Mouse (Mus musculus) heart, postnatal 36 days (tissue): ENCODE measurements around the gene Smarcad1. TPM values are rescaled to one million over a fixed set of nuclear protein-coding genes. Genes with fewer than 3 reads are reported as not detected.

Source experiments
- DNase-seq, 2 experiments: peaks; one replicate each; pipeline ENCODE4 v3.0.0; 2021 to 2022
- intact Hi-C: fragments of 180-260 bp; cut with DNase I; formaldehyde crosslinking; loops from one replicate; pipeline ENCODE4 v1.15.1; 2025
- total RNA-seq, 2 experiments: library from RNA; stranded (reverse); gene quantifications; 2 replicates each; pipeline ENCODE4 v1.2.3; 2021

Smarcad1 gene
- total RNA-seq, 2 experiments from 2014 or later, result 19.0 to 20.3 TPM

DNA sequence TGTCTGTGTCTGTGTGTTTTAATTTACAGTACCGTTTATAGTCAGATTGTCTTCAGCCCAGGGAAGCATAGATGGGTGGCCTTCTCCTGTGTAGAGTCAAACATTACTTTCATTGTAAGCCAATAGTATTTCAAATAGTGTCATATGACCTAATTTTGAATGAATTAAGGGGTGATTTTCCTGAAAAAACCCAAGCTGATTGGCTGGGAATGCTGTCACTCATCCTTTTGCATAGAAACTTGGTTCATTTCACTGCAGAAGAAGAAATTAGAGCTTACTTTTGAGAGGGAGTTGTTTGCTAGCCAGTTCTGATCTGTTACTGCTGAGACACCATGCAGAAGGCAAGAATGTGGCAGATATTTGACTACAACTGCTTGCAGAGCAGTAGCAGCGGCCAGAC, 32.8 kb downstream of the Smarcad1 start:
- intact Hi-C loops, result loop anchor here (5.0 kb wide), 1 partner anchor 103 kb away; no protein-coding TSS in a partner anchor
- no peak for DNase-seq

DNA sequence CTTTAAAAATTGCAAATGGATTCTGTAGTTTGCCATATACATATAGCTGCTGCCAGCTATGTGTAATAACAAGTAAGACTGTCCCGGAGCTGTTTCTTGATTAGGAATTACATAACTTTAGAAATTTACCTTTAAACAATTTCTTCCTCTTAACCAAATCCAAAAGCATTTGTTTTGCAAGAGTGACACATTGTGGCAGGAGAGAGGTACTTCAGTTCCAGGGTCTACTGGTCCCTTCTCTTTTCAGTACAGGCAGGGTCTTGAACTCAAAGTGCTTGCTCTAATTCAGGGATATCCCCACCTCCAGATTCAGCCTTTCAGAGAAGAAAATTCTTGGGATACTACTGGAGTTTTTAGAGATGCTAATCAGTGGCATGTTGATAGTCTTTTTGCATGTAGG, 36.8 kb downstream of the Smarcad1 start:
- DNase-seq, result no peak
- intact Hi-C loops, result loop anchor here (5.0 kb wide), 1 partner anchor 107 kb away; no protein-coding TSS in a partner anchor

DNA sequence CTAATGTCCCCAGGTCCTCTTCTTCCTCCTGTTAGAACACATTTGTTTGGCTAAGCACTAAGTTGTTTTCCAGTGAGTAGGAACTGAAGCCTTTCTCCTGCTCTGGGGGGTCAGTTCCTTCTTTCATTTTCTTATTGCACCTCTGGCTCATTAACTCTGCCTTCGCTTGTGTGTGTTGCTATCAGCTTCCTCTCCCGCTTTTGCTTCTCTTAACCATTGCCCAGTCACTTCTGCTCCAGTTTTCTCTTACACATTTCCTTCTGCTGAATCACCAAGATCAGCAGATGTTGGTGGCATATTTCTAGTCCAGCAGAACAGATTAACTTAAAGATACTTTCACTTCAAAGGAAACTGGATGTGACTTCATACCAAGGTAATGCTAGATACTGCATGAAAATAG, 72.5 kb downstream of the Smarcad1 start:
- intact Hi-C loops, result no loop called here
- DNase-seq, result no peak

DNA sequence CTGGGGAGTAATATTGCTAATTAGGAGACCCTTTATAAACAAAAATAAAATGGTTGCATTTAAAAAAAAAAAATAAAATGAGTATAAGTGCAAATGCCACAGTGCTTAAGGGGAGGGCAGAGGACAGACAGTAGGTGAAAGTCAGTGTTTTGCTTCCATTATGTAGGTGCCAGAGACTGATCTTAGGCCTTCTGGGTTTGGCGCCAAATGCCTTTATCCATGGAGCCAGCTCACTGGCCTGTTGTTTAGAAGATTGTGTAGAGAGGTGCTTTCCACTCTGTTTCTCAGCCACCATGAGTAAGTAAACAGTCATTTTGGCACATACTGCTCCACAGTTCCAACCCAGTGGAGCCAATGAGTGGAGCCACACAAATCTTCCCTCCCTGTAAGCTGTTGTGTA, 75.2 kb downstream of the Smarcad1 start:
- intact Hi-C loops, result no loop called here

DNA sequence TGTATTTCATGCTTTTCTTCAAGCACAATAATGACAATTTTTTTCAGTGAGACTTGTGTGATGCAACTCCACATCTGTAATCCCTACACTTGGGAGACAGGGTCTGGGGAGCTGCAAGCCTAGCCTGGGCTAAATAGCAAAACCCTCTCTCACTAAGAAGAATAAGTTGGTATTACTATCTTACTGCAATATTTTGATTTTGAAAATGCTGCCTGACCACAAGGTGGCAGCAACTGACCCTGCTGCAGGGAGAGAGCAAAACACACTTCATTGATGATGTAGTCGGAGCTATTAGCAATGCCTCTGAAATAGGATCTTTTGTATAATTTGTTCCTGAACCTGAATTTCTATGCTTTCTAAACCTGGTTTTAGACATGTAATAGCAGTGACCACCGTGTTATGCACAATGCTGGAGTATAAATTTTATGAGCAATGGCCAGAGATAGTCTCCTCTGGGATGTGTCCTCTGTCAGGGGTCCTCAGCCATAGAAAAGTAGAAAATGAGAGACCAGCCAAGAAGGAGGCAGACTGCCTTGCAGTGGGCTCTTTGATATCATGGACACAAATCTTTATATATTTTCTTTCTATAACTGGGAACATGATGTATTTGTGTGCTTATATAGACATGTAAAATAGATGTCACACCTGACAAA, 83.8 kb downstream of the Smarcad1 start:
- peak; percentile 33 to 43 for DNase-seq
- intact Hi-C loops, result loop anchor here (1.0 to 5.0 kb wide), 3 partner anchors 326 to 1407 kb away; no protein-coding TSS in a partner anchor

More for the DNA sequence above, 75.2 kb downstream of the Smarcad1 start:
- DNase-seq, result no peak

DNA sequence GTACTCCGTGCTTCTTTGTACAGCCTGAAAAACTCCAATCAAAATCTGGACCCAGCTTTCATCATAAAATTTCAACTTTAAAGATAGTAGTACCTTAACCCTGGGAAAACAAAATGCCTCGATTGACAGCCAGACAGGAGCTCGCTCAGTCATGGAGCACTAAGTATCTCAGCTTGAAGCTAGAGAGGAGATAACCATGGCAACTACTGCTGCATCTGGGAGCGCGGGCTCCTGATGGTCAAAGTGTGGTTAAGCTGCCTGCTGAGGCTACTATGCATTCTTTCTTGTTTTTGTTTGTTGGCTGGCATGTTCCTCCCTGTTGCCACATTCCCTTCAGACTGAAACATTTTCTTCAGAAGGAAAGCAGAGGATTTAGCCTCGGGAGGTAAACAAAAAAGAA, 90.0 kb downstream of the Smarcad1 start:
- no peak for DNase-seq
- intact Hi-C loops, result no loop called here

DNA sequence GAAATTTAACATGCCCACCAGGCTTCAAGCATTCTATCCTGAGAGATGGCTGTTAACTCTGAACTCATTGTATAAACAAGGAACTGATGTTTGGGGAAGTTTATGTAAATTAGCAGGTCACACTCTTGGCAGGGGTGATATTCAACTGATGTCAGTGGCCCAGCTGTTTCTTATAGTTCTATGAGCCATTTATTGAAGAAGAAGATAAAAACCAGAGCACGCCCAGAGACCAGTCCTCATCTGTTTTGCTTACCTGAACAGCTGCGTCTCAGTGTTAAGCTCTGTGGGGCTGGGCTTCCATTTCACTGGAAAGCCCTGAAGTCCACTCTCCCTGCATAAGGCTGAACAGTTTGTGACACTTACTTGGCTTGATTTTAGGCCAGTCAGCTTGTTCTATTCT, 95.4 kb downstream of the Smarcad1 start:
- intact Hi-C loops, result no loop called here
- no peak for DNase-seq

DNA sequence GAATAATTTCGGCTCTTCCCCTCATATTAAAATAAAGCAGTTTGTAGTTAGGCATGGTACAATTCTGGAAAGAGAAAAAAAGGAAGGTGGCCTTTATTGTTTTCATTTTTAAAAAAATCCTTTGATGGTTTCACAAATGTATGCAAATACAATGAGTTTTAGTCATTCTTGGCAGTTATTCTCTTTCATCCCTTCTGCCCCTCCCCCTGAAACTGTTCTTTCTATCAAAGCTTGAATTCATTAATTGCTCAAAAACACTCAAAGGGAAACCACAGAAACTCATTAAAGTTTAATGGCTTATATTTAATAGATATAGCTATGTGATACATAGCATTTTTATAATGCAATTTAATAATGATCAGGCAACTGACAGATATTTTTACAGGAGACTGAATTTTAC, 95.9 kb downstream of the Smarcad1 start:
- DNase-seq, result no peak
- intact Hi-C loops, result no loop called here

DNA sequence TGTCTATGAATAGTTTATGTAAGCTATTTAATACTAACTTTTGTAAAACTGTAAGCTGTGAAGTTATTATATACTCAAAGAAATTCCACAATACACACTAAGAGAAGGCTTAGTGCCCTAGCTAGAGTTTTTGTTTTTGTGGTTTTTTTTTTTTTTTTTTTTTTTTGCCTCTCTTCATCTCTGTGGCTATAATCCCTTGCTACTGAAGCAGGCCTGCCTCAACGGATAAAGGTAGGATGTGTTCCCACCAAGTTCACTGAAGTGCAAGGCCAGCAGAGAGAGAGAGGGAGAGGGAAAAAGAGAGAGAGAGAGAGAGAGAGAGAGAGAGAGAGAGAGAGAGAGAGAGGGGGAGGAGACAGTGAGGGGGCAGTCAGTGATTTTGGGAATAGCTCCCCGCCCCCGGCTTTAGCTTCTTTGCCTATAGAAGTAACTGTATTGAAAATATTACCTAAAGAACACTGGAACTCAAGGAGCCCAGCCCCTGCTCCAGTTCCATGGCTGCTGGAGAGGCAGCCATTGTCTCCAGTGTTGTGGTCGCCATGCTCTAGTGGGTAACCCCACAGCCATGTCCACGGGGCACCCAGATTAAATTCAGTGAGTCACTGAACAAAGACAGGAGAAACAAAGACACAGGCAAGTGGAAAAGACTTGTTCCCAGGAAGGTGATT, 97.8 kb downstream of the Smarcad1 start:
- DNase-seq, result no peak
- intact Hi-C loops, result no loop called here

DNA sequence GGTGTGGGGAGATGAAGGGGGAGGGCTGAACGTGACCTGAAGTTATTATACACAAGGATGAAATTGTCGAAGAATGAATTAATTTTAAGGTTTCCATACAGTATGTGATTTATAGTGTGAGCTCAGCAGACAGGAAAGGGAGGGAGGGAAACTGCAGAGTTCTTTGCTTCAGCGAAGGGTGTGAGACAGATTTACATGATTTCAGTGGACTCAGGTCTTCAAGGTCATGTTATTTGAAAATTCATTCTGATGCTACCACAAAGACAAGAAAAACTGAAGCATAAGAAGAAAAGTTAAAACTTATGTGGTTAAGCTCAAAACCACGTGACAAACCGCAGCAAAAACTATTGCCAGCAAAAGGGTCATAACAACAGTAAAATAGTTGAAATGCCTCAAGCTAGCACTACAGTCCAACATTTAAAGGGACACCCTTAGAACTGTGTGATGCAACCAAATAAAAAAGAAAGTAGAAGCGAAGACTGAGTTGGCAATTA, 98.4 kb downstream of the Smarcad1 start:
- no peak for DNase-seq
- intact Hi-C loops, result no loop called here

DNA sequence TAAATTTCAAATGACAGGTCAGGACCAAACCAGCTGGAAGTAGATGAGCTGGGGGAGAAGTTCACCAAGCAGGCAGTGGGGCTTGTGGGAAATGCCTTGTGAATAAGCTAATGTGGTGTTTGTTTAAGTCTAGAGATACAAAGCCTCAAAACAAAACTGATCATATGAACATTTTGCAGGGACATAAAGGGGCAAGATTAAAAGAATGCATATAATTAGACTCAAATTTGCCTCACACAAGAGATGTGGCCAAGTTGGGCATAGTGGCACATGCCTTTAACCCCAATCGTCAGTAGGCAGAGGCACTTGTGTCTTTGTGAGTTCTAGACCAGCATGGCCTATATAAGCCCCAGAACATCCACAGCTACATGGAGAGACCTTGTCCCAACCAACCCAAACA, 99.9 kb downstream of the Smarcad1 start:
- no peak for DNase-seq
- intact Hi-C loops, result no loop called here

DNA sequence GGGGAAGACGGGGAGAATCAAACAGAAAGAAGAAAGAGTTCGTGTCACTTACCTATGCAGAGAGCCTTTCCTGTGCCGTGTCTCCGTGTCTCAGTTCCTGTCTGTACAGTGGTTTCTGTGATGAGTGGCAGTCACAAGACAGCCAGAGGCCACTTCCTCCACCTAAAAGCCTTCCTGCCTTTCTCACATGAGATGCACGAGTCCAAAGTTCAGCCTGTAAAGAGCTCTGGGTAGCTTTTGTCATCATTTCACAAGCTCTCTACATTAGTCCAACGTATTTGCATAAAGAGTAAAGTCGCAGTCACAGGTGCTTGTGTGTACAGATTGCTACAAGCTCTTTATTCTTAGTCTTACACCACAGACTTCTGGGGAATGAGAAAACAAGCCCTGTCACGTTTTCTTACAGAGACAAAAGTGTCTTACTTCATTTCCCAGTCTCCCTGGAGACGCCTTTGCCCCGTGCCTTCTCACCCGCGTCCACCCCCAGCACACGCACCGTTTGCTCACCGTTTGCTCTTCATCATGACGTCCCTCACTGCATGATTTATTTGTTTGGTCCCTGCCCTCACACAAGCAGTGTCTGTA, 102.3 kb downstream of the Smarcad1 start, which contains the start of gene Hpgds:
TSS of gene Hpgds (minus strand) at position 288 of the 585 bp plus-strand sequence.
- intact Hi-C loops, result no loop called here
- peak in 1 of 2 experiments; percentile 7 for DNase-seq

DNA sequence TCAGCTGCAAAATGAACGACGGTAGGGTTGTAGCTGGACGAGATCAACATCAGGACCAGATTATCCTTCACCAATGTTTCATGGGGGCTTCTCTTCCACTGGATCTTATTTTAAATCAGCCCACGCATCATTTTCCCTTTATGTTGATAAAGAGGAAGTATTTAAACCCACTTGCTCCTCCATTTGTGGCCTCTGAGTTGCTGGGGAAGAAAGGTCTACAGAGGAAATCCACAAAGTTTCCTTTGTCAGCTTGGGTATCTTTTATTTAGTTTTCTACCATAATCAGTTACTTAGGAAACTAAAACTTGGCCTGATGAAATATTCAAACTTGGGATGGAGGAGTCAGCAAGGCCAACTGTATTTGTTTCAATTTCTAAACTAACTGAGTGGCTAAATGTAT, 104.0 kb downstream of the Smarcad1 start:
- intact Hi-C loops, result no loop called here
- no peak for DNase-seq

DNA sequence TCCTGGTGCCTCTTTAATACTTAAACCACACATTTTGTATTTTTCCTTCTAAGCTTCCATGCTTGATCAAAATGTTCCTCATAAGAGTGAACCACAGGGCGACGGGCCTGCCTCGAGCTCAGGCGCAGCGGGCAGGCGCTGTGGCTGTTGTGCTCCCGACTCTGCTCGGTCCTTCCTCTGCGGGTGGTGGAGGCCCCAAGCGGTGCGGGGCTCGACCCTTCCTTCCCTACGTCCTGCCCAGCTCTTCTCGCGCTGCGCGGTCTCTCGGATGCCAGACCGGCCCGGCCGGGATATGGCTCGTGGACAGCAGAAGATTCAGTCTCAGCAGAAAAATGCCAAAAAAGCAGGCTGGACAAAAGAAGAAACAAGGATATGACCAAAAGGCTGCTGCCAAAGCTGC, 108.3 kb downstream of the Smarcad1 start:
- intact Hi-C loops, result no loop called here

DNA sequence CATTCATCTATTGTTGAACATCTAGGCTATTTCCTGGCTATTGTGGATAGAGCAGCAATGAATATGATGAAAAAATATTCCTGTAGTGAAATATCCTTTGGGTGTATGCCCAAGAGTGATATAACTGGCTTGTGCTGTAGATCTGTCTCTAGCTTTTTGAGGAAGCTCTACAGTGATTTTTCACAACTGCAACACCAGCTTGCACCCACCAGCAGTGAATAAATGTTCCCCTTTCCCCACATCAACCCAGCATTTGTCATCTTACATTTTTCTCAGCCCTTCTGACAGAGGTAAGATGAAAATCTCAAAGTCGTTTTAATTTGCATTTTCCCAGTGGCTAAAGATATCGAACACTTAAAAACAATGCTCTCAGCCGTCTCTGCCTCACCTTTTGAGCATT, 111.2 kb downstream of the Smarcad1 start:
- DNase-seq, result no peak
- intact Hi-C loops, result no loop called here

More for the DNA sequence above, 108.3 kb downstream of the Smarcad1 start:
- no peak for DNase-seq

DNA sequence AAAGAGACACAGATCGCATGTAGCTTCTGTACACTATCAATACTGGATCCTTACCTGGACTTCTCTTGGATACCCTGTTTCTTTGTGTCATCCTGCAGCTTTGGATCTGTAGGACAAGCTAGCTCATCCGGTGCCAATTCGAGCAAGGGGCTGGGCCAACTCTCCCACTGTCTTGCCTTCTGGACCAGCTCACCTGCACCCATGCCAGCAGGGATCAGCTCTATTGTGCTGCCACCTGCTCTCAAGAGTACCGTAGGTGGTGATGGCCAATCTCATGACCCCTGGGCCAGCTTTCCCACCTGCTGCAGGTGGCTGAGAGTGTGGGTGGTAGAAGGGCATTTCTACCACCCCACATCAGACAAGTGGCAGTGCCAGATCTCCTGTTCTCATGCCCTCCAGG, 114.7 kb downstream of the Smarcad1 start:
- intact Hi-C loops, result no loop called here
- DNase-seq, result no peak

DNA sequence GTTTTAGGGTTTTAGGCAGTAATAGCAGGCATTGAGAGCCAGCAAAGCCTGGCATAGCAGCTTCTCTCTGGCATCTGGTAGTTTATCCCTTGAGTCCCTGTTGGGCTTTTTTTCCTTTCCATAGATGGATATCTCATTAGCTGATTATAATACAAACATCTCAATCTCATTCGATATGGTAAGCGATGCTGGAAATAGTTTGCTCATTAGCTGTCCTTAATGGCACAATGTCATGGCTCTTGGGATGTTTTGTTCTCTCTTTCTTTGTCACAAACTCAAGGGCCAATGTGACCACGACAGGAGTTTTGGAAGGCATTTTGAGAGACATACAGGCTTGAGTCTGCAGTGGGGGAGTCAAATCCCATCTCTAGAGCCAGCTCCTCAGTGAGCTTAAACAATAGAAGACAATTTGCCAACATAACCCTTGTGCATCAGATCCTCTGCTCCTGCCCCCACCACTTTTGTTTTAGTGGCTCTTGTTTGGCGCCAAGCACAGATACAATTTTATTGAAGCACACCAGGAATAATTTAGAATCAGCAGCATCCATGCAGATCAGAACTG, 117.1 kb downstream of the Smarcad1 start:
- intact Hi-C loops, result no loop called here
- DNase-seq, result no peak

DNA sequence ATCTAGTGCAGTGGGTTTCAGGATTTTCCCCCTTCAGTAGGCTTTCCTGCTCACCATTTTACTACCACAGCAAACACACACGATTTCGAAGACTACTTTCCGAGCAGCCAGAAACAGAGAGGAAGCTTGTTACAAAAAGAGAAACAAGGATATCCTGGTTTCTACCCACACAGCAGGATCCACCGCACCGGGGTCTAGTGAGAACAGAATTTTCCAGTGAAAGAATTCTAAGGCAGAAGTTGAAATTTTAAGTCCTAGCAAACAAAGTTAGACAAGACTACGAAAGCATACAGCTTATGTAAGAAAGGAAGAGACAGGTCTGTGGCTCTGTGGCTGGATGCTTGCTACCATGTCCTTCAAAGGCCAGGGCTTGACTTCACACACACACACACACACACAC, 121.8 kb downstream of the Smarcad1 start:
- intact Hi-C loops, result no loop called here
- no peak for DNase-seq

DNA sequence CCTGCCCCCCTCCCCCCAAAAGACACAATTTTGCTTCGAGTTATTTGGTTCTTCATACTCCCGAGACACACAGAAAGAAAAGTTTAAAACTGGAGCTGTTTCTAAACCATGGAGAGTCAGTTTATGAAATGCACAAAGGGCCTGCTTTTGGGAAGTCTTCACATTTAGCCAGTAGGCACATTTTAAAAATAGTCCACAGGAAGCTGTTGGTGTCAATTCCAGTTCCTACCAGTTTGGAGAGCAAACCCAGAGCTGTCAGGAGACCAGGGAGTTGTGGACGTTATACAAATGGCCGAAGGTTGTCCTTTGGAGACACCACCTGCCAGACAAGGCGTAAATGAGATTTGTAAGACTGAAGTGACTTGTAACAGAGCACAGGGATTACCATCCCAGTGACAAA, 122.6 kb downstream of the Smarcad1 start:
- intact Hi-C loops, result no loop called here
- DNase-seq, result no peak
